In the genomic region with DNA sequence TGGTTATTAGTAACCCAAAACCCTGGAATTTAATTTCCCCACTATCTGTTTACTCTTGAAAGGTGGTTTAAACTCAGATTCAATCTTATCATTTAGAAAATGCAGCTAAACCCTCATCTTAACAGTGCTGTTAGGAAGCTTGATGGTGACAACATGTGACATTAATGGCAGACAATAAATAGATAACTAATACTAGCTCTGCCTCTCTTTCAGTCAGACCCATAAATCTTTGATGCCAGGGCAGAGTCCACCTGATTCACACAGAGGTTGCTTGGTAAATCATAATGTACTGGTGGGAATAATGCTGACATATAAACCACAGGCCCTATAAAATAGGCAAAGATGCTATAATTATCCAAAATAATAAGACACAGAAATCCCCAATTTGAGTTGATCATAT, we compare ENCODE assay signal across 32 mouse cellular contexts.
"Had no signal": no experiment of that assay in that cellular context is flagged by ENCODE, and none has a peak within 500 bp of the region (broad histone marks: within the 10 kb centered on the region; RNA-seq: fewer than 3 reads in every experiment).

No protein-coding gene starts in this region.

- H3K9me3 ChIP-seq: limb, embryonic 10.5 days; limb, embryonic 12.5 days; limb, embryonic 13.5 days; limb, embryonic 15.5 days; liver, embryonic 12.5 days; liver, embryonic 13.5 days; liver, embryonic 15.5 days; lung, embryonic 15.5 days; megakaryocyte, embryonic 14.5 days; midbrain, embryonic 10.5 days; midbrain, embryonic 12.5 days; midbrain, embryonic 13.5 days; midbrain, embryonic 15.5 days; neural tube, embryonic 12.5 days had no signal

- DNase-seq: left cerebral cortex, postnatal 4 days; liver; liver, embryonic 13.5 days; liver, postnatal 0 days; lung, adult 18-20 months; lung, adult 2 months; lung, embryonic 14.5 days; lung, postnatal 10 days; lung, postnatal 14 days; lung, postnatal 36 days; lung, postnatal 4 days; midbrain, embryonic 14.5 days had no signal

- ATAC-seq: liver, embryonic 12.5 days; liver, postnatal 0 days; lung, postnatal 0 days; midbrain, embryonic 13.5 days; midbrain, embryonic 15.5 days; midbrain, embryonic 16.5 days had no signal

- H3K4me1 ChIP-seq: limb, embryonic 10.5 days; limb, embryonic 12.5 days; limb, embryonic 13.5 days; limb, embryonic 15.5 days; liver, embryonic 12.5 days; liver, embryonic 13.5 days; liver, embryonic 15.5 days; lung, embryonic 15.5 days; megakaryocyte, embryonic 14.5 days; midbrain, embryonic 10.5 days; midbrain, embryonic 12.5 days; midbrain, embryonic 13.5 days; midbrain, embryonic 15.5 days; neural tube, embryonic 12.5 days had no signal

- H3K27me3 ChIP-seq: limb, embryonic 12.5 days; limb, embryonic 13.5 days; limb, embryonic 15.5 days; liver, embryonic 12.5 days; liver, embryonic 13.5 days; liver, embryonic 15.5 days; lung, embryonic 15.5 days; megakaryocyte, embryonic 14.5 days; midbrain, embryonic 12.5 days; midbrain, embryonic 13.5 days; midbrain, embryonic 15.5 days; neural tube, embryonic 12.5 days had no signal

- H3K9ac ChIP-seq: limb, embryonic 12.5 days; limb, embryonic 13.5 days; limb, embryonic 15.5 days; liver, embryonic 12.5 days; liver, embryonic 13.5 days; liver, embryonic 14.5 days; liver, embryonic 15.5 days; liver, postnatal 0 days; lung, embryonic 14.5 days; lung, embryonic 15.5 days; midbrain, embryonic 12.5 days; midbrain, embryonic 13.5 days; midbrain, embryonic 15.5 days; neural tube, embryonic 12.5 days had no signal

- H3K4me2 ChIP-seq: limb, embryonic 12.5 days; limb, embryonic 13.5 days; limb, embryonic 15.5 days; liver, embryonic 11.5 days; liver, embryonic 12.5 days; liver, embryonic 13.5 days; liver, embryonic 15.5 days; lung, embryonic 14.5 days; lung, embryonic 15.5 days; midbrain, embryonic 11.5 days; midbrain, embryonic 12.5 days; midbrain, embryonic 13.5 days; midbrain, embryonic 15.5 days; neural tube, embryonic 12.5 days had no signal

- H3K36me3 ChIP-seq: limb, embryonic 10.5 days; limb, embryonic 12.5 days; limb, embryonic 13.5 days; limb, embryonic 15.5 days; liver, embryonic 12.5 days; liver, embryonic 13.5 days; liver, embryonic 15.5 days; lung, embryonic 15.5 days; midbrain, embryonic 10.5 days; midbrain, embryonic 12.5 days; midbrain, embryonic 13.5 days; midbrain, embryonic 15.5 days; neural tube, embryonic 12.5 days had no signal

- H3K27ac ChIP-seq: limb, embryonic 10.5 days; limb, embryonic 12.5 days; limb, embryonic 13.5 days; limb, embryonic 15.5 days; liver, embryonic 12.5 days; liver, embryonic 13.5 days; liver, embryonic 14.5 days; liver, embryonic 15.5 days; lung, embryonic 15.5 days; macrophage; midbrain, embryonic 10.5 days; midbrain, embryonic 12.5 days; midbrain, embryonic 13.5 days; midbrain, embryonic 15.5 days; neural tube, embryonic 12.5 days had no signal

- H3K4me3 ChIP-seq: limb, embryonic 10.5 days; limb, embryonic 12.5 days; limb, embryonic 13.5 days; limb, embryonic 15.5 days; liver, embryonic 12.5 days; liver, embryonic 13.5 days; liver, embryonic 15.5 days; lung, embryonic 15.5 days; megakaryocyte, embryonic 14.5 days; midbrain, embryonic 10.5 days; midbrain, embryonic 12.5 days; midbrain, embryonic 13.5 days; midbrain, embryonic 15.5 days; myocyte; neural tube, embryonic 12.5 days had no signal
